Mouse (Mus musculus): Measurements from ENCODE around the gene Sntg2. TPM values are rescaled to one million over a fixed set of nuclear protein-coding genes. Genes with fewer than 3 reads are reported as not detected.

Gene Sntg2
- polyA plus RNA-seq, 1 experiment from 2014 or later: 0.27 TPM

GRCm38 (mm10) chr12:30347284-30347683, 25.9 kb downstream of the Sntg2 start:
- H3K36me3 ChIP-seq (replicated peaks): no peaks in the 10 kb centered on the region
- H3K27ac ChIP-seq (replicated peaks): no peak overlapping the region
- no peaks in the 10 kb centered on the region for H3K27me3 ChIP-seq (replicated peaks; ENCODE audit: low read depth, poor library complexity, severe bottlenecking)
- H3K4me3 ChIP-seq: no peak overlapping the region
- no peak for DNase-seq (ENCODE audit: low spot score)
- 86% methylated on average over 4 of the region's 4 CpGs for WGBS
- H3K9me3 ChIP-seq: no peaks in the 10 kb centered on the region
- peaks cover 4% of the 10 kb centered on the region for H3K4me1 ChIP-seq

GRCm38 (mm10) chr12:30344806-30345205, 28.4 kb downstream of the Sntg2 start:
- 90% methylated on average over 1 of the region's 1 CpGs for WGBS

GRCm38 (mm10) chr12:30336301-30336700, 36.9 kb downstream of the Sntg2 start:
- no peaks in the 10 kb centered on the region for H3K27me3 ChIP-seq (replicated peaks; ENCODE audit: low read depth, poor library complexity, severe bottlenecking)
- H3K36me3 ChIP-seq (replicated peaks): no peaks in the 10 kb centered on the region
- WGBS: 90% methylated on average over 5 of the region's 5 CpGs
- no peak for DNase-seq (ENCODE audit: low spot score)
- H3K27ac ChIP-seq (replicated peaks): no peak overlapping the region
- 0 out of 2 replicates have a peak, but pooled peaks cover 2% of the 10 kb centered on the region for H3K4me1 ChIP-seq
- no peak overlapping the region for H3K4me3 ChIP-seq
- no peaks in the 10 kb centered on the region for H3K9me3 ChIP-seq

More at GRCm38 (mm10) chr12:30344806-30345205, 28.4 kb downstream of the Sntg2 start:
- Histone ChIP-seq H3K4me1 (no peaks in the 10 kb centered on the region), H3K36me3 (replicated peaks) (no peaks in the 10 kb centered on the region), H3K9me3 (no peaks in the 10 kb centered on the region), H3K4me3 (no peak overlapping the region), H3K27me3 (replicated peaks; ENCODE audit: low read depth, poor library complexity, severe bottlenecking) (no peaks in the 10 kb centered on the region), H3K27ac (replicated peaks) (no peak overlapping the region)
- no peak for DNase-seq (ENCODE audit: low spot score)

- H3K9me3 ChIP-seq: no peaks in the 10 kb centered on the region
- H3K27ac ChIP-seq (replicated peaks): no peak overlapping the region
- no peak overlapping the region for H3K4me3 ChIP-seq
- no peaks in the 10 kb centered on the region for H3K36me3 ChIP-seq (replicated peaks)
- 0 out of 2 replicates have a peak, but pooled peaks cover 2% of the 10 kb centered on the region for H3K4me1 ChIP-seq
- WGBS: 89% methylated on average over 2 of the region's 2 CpGs
- DNase-seq (ENCODE audit: low spot score): no peak
- H3K27me3 ChIP-seq (replicated peaks; ENCODE audit: low read depth, poor library complexity, severe bottlenecking): no peaks in the 10 kb centered on the region
Measured at GRCm38 (mm10) chr12:30334502-30334901, 38.7 kb downstream of the Sntg2 start.

- 74% methylated on average over 2 of the region's 2 CpGs for WGBS
- no peak for DNase-seq (ENCODE audit: low spot score)
- no peaks in the 10 kb centered on the region for H3K4me1 ChIP-seq
- no peak overlapping the region for H3K4me3 ChIP-seq
- H3K36me3 ChIP-seq (replicated peaks): no peaks in the 10 kb centered on the region
- H3K27me3 ChIP-seq (replicated peaks; ENCODE audit: low read depth, poor library complexity, severe bottlenecking): no peaks in the 10 kb centered on the region
- H3K27ac ChIP-seq (replicated peaks): no peak overlapping the region
- H3K9me3 ChIP-seq: no peaks in the 10 kb centered on the region
Measured at GRCm38 (mm10) chr12:30317971-30318370, 55.2 kb downstream of the Sntg2 start.

- no peak overlapping the region for H3K27ac ChIP-seq (replicated peaks)
- H3K36me3 ChIP-seq (replicated peaks): no peaks in the 10 kb centered on the region
- no peaks in the 10 kb centered on the region for H3K9me3 ChIP-seq
- no peak for DNase-seq (ENCODE audit: low spot score)
- H3K4me1 ChIP-seq: 0 out of 2 replicates have a peak, but pooled peaks cover 3% of the 10 kb centered on the region
- H3K27me3 ChIP-seq (replicated peaks; ENCODE audit: low read depth, poor library complexity, severe bottlenecking): no peaks in the 10 kb centered on the region
- no peak overlapping the region for H3K4me3 ChIP-seq
Measured at GRCm38 (mm10) chr12:30313021-30313420, 60.2 kb downstream of the Sntg2 start.

GRCm38 (mm10) chr12:30308197-30308939, 64.8 kb downstream of the Sntg2 start:
- no peaks in the 10 kb centered on the region for H3K27me3 ChIP-seq (replicated peaks; ENCODE audit: low read depth, poor library complexity, severe bottlenecking)
- no peaks in the 10 kb centered on the region for H3K9me3 ChIP-seq
- no peak overlapping the region for H3K27ac ChIP-seq (replicated peaks)
- H3K4me1 ChIP-seq: 0 out of 2 replicates have a peak, but pooled peaks cover 3% of the 10 kb centered on the region
- WGBS: 77% methylated on average over 5 of the region's 5 CpGs
- H3K36me3 ChIP-seq (replicated peaks): no peaks in the 10 kb centered on the region
- no peak for DNase-seq (ENCODE audit: low spot score)
- H3K4me3 ChIP-seq: no peak overlapping the region

- no peak overlapping the region for H3K27ac ChIP-seq (replicated peaks)
- H3K36me3 ChIP-seq (replicated peaks): no peaks in the 10 kb centered on the region
- H3K4me1 ChIP-seq: no peaks in the 10 kb centered on the region
- no peak overlapping the region for H3K4me3 ChIP-seq
- 84% methylated on average over 13 of the region's 13 CpGs for WGBS
- no peaks in the 10 kb centered on the region for H3K9me3 ChIP-seq
- H3K27me3 ChIP-seq (replicated peaks; ENCODE audit: low read depth, poor library complexity, severe bottlenecking): no peaks in the 10 kb centered on the region
- no peak for DNase-seq (ENCODE audit: low spot score)
Measured at GRCm38 (mm10) chr12:30292724-30293560, 80.2 kb downstream of the Sntg2 start.

GRCm38 (mm10) chr12:30286888-30287573, 86.1 kb downstream of the Sntg2 start:
- no peak for DNase-seq (ENCODE audit: low spot score)
- Histone ChIP-seq H3K4me3 (no peak overlapping the region), H3K36me3 (replicated peaks) (no peaks in the 10 kb centered on the region), H3K9me3 (no peaks in the 10 kb centered on the region), H3K27ac (replicated peaks) (no peak overlapping the region), H3K27me3 (replicated peaks; ENCODE audit: low read depth, poor library complexity, severe bottlenecking) (no peaks in the 10 kb centered on the region), H3K4me1 (no peaks in the 10 kb centered on the region)
- 69% methylated on average over 5 of the region's 5 CpGs for WGBS

GRCm38 (mm10) chr12:30283741-30284140, 89.4 kb downstream of the Sntg2 start:
- 86% methylated on average over 4 of the region's 4 CpGs for WGBS
- H3K36me3 ChIP-seq (replicated peaks): no peaks in the 10 kb centered on the region
- no peak overlapping the region for H3K4me3 ChIP-seq

GRCm38 (mm10) chr12:30272242-30272985, 100.8 kb downstream of the Sntg2 start:
- Histone ChIP-seq H3K4me1 (no peaks in the 10 kb centered on the region), H3K4me3 (no peak overlapping the region), H3K9me3 (no peaks in the 10 kb centered on the region), H3K27ac (replicated peaks) (no peak overlapping the region), H3K36me3 (replicated peaks) (no peaks in the 10 kb centered on the region), H3K27me3 (replicated peaks; ENCODE audit: low read depth, poor library complexity, severe bottlenecking) (no peaks in the 10 kb centered on the region)
- 88% methylated on average over 8 of the region's 8 CpGs for WGBS
- no peak for DNase-seq (ENCODE audit: low spot score)

More at GRCm38 (mm10) chr12:30283741-30284140, 89.4 kb downstream of the Sntg2 start:
- H3K27ac ChIP-seq (replicated peaks): no peak overlapping the region
- no peaks in the 10 kb centered on the region for H3K27me3 ChIP-seq (replicated peaks; ENCODE audit: low read depth, poor library complexity, severe bottlenecking)
- H3K9me3 ChIP-seq: no peaks in the 10 kb centered on the region
- no peak for DNase-seq (ENCODE audit: low spot score)
- H3K4me1 ChIP-seq: no peaks in the 10 kb centered on the region

- no peak overlapping the region for H3K27ac ChIP-seq (replicated peaks)
- DNase-seq (ENCODE audit: low spot score): no peak
- peaks cover 16% of the 10 kb centered on the region for H3K4me1 ChIP-seq
- no peaks in the 10 kb centered on the region for H3K27me3 ChIP-seq (replicated peaks; ENCODE audit: low read depth, poor library complexity, severe bottlenecking)
- 66% methylated on average over 5 of the region's 5 CpGs for WGBS
- no peaks in the 10 kb centered on the region for H3K36me3 ChIP-seq (replicated peaks)
- no peak overlapping the region for H3K4me3 ChIP-seq
- no peaks in the 10 kb centered on the region for H3K9me3 ChIP-seq
Measured at GRCm38 (mm10) chr12:30264206-30264605, 109.0 kb downstream of the Sntg2 start.

Data from embryonic facial prominence, embryonic 10.5 days (tissue).